Mouse (Mus musculus) embryonic stem cell, embryonic (primary cell): Measurements from ENCODE around the gene Hyou1.
"Not testable (repeated sequence)": the region's sequence is repeated elsewhere in the genome, so short reads cannot be mapped to it uniquely, and the experiment has no call there.

Source experiments
- CTCF ChIA-PET, 4 experiments: fragments of 300-600 bp in 2 of 4; fragments of 350-600 bp in 2 of 4; sonication (Branson Sonifier 250); formaldehyde crosslinking; loops; one replicate each; lab custom pipeline; 2022; ENCODE audit warnings: inconsistent platforms in 2 of 4; lab: Charles Lee
- POLR2A ChIA-PET, 4 experiments: fragments of 300-600 bp in 2 of 4; fragments of 350-600 bp in 2 of 4; sonication (Branson Sonifier 250); formaldehyde crosslinking; loops; one replicate each; lab custom pipeline; 2022; ENCODE audit warnings: antibody characterized with exemption in 4 of 4, inconsistent platforms in 1 of 4; lab: Charles Lee

The Hyou1 gene

DNA sequence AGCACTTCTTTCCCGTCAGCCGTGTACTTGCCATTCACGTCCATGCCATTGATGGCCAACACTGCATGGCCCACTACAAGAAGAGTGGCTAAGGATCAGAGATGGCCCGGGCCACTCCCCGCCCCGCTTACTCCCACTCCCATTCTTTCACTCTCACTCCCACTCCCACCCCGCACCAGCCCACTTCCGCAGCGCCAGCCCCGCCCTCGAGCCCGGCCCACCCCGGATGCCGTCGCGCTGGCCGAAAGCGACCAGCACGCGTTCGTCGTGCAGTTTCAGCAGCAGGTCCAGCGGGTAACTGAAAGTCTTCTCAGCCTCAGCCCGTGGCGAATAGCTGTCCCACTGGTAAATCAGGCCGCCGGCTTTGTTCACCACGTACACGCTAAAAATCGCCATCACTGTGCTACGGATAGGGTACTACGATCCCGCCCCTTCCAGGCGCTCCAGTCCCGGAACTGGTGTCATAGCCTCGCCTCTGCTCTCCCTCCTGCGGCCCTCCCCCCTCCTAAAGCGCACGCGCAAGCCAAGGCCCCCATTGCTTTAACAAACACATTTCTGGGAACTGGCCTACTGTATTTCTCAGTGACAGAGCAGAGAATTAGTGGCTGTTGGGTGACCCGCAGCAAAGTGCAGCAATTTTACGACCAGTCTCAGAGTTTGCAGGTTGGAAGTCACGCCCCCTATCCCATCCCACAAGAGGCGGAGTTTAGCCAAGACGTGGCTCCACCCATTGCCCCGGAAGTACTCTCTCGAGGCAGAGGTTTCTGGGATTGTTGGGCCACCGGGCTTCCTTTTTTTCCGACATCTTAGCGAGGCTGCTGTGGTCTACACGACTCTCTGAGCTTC lies 27.8 kb downstream of the Hyou1 start, which contains the start of the genes Rps25 and Trappc4:
Rps25 (plus strand) TSS at position 234 of the 846 bp plus-strand sequence.
Trappc4 (minus strand) TSS at position 695 of the 846 bp plus-strand sequence.
- ChIA-PET POLR2A (interaction anchor here (0.5 to 13.2 kb wide), 53 partner anchors 8 to 671 kb away, joined by 3 to 342 read pairs (median 7); partner anchors contain the start of genes Ccdc84 (in 4 of the 4), Dpagt1 (in 3 of the 4), H2afx (in 3 of the 4) and Hyou1 (in 3 of the 4)), CTCF (interaction anchor here in 1 of 4 experiments (1.0 kb wide), 1 partner anchor 28 kb away, joined by 3 read pairs; the partner anchor contains the start of gene Hyou1)

DNA sequence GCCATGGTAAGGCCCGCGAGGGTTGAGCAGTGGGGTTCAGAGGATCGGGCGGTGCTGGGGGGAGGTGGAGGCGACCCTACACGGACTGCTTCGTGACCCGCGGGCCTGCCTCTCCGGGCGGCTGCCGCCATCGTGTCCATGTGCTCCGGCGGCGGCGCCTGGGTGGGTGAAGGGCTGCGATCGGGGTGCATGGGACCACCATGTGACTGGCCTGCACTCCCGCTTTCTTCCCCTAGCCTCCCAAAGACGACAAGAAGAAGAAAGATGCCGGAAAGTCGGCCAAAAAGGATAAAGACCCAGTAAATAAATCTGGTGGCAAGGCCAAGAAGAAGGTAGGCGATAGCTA lies 28.4 kb downstream of the Hyou1 start:
- ChIA-PET POLR2A (interaction anchor here (0.5 to 13.2 kb wide), 60 partner anchors 9 to 672 kb away, joined by 3 to 342 read pairs (median 6); partner anchors contain the start of genes Ccdc84 (in 4 of the 4), Dpagt1 (in 3 of the 4), H2afx (in 3 of the 4) and Hyou1 (in 3 of the 4)), CTCF (interaction anchor here in 1 of 4 experiments (1.0 kb wide), 1 partner anchor 29 kb away, joined by 3 read pairs; the partner anchor contains the start of gene Hyou1)

DNA sequence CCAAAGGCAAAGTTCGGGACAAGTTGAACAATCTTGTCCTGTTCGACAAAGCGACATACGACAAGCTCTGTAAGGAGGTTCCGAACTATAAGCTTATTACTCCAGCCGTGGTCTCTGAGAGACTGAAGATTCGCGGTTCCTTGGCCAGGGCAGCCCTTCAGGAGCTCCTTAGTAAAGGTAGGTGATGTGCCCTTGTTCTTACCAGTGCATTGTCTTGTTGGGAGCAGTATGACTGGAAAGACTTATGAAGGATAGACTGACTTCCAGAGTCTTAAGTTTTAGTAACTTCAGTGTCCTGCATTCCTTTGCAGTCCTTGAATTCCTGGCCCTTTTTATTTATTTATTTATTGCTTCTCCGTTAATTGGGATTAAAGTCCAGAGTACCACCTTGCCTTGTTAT lies 29.4 kb downstream of the Hyou1 start:
- CTCF ChIA-PET = not testable (repeated sequence)
- POLR2A ChIA-PET = interaction anchor here (0.5 to 13.2 kb wide), 50 partner anchors 8 to 418 kb away, joined by 3 to 342 read pairs (median 8); partner anchors contain the start of genes Ccdc84 (in 4 of the 4), Slc37a4 (in 3 of the 4), Abcg4 (in 2 of the 4) and Dpagt1 (in 2 of the 4)

DNA sequence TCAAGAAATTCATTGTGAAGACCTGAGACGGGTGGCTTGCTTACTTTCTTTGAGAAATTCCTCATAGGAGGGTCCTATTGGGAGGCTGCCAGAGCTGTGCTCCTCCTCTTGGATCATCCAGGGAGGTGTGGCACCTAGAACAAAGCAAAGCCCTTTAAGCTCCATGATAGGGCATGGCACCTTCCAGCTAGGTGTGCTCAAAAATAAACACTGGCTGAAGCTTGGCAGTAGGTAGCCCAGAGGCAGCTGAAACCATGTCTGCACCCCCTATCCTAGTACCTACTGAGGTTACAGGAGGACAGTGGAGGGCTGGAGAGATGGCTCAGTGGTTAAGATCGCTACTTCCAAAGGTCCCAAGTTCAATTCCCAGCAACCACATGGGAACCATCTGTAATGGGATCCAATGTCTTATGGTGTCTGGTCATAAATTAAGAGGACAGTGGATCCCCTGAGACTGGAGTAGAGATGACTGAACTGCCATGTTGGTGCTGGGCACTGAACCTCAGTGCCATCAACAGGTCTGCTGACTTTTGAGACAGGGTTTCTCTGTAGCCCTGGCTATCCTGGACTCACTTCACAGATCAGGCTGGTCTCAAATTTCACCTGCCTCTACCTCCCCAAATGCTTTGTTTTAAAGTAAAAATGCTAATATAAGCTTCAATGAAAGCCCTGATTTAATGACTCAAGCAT lies 31.5 kb downstream of the Hyou1 start:
- POLR2A ChIA-PET = interaction anchor here (0.6 to 13.2 kb wide), 65 partner anchors 8 to 357 kb away, joined by 3 to 342 read pairs (median 5); partner anchors contain the start of genes H2afx (in 3 of the 4), Slc37a4 (in 3 of the 4), Vps11 (in 3 of the 4) and Ccdc84 (in 2 of the 4)
- CTCF ChIA-PET = no interaction called here

DNA sequence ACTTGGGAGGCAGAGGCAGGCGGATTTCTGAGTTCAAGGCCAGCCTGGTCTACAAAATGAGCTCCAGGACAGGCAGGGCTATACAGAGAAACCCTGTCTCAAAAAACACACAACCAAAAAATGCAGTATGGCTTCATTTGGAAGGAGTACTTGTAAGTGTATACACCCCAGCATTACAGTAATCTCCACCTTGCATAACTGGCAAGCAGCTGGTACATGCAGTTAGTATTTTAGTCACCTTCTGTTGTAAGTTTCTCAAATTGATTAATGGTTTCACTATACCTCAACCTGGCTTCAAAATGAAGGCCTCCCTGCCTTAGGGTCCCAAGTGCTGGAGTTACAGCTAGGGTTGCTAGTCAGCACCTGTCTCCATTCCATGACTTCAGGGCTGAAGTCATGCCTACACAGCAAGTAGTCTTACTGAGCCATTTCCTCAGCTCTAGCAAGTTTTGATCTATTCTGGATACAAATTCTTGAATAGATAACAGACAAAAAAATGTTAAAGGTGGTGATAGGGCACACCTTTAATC lies 32.4 kb downstream of the Hyou1 start:
- ChIA-PET CTCF (interaction anchor here in 1 of 4 experiments (1.4 kb wide), 1 partner anchor 63 kb away, joined by 3 read pairs; no protein-coding TSS in a partner anchor), POLR2A (interaction anchor here (0.6 to 13.2 kb wide), 47 partner anchors 7 to 292 kb away, joined by 3 to 342 read pairs (median 6); partner anchors contain the start of genes Slc37a4 (in 4 of the 4), Ccdc84 (in 2 of the 4), H2afx (in 2 of the 4) and Hmbs (in 2 of the 4))

DNA sequence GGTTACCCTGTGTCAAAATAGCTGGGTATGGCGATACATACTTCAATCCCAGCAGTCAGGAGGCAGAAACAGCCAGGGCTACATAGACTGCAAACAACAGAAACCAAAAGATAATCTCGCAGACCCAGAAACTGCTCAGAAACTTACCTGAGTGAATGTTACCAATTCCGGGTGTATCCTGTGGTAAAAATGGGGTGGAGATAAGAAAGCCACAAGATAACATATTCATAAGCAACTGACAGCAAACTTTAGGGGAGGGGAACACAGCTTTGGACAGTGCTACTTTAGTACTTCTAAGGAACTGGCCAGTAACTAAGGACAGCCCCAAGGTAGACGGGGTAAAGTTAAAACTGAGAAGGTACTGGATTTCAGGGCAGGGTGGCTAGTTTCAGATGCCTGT lies 33.0 kb downstream of the Hyou1 start:
- ChIA-PET POLR2A (interaction anchor here (0.6 to 13.2 kb wide), 37 partner anchors 9 to 605 kb away, joined by 3 to 342 read pairs (median 6); partner anchors contain the start of genes Slc37a4 (in 4 of the 4), Ccdc84 (in 2 of the 4), H2afx (in 2 of the 4) and Hmbs (in 2 of the 4)), CTCF (interaction anchor here in 1 of 4 experiments (1.4 kb wide), 1 partner anchor 64 kb away, joined by 3 read pairs; no protein-coding TSS in a partner anchor)

DNA sequence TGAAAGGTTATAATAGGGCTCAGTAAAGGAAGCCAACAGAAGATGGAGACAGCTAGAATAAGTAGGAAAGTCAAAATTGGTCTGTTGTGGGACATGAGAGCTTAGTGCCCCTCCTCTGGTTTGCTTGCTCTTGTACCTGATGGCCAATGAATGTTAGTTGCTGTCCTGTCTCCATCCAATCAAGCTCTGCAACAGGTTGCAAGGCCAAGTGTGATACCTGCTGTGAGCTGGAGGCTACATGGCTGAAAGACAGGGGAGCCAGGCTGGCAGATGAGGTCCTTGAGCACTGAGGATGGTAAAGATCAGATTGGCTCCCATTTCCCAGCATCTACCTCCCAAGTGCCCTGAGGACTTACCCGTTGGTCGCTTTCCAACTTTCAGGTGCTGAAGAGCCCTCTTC lies 33.5 kb downstream of the Hyou1 start:
- CTCF ChIA-PET = interaction anchor here in 2 of 4 experiments (0.6 to 1.4 kb wide), 2 partner anchors 29 to 64 kb away, joined by 3 to 5 read pairs; no protein-coding TSS in a partner anchor
- POLR2A ChIA-PET = interaction anchor here in 3 of 4 experiments (0.6 to 13.2 kb wide), 31 partner anchors 8 to 605 kb away, joined by 3 to 342 read pairs (median 10); partner anchors contain the start of genes Slc37a4 (in 3 of the 3), Ccdc84 (in 2 of the 3), H2afx (in 2 of the 3) and Hyou1 (in 2 of the 3)

DNA sequence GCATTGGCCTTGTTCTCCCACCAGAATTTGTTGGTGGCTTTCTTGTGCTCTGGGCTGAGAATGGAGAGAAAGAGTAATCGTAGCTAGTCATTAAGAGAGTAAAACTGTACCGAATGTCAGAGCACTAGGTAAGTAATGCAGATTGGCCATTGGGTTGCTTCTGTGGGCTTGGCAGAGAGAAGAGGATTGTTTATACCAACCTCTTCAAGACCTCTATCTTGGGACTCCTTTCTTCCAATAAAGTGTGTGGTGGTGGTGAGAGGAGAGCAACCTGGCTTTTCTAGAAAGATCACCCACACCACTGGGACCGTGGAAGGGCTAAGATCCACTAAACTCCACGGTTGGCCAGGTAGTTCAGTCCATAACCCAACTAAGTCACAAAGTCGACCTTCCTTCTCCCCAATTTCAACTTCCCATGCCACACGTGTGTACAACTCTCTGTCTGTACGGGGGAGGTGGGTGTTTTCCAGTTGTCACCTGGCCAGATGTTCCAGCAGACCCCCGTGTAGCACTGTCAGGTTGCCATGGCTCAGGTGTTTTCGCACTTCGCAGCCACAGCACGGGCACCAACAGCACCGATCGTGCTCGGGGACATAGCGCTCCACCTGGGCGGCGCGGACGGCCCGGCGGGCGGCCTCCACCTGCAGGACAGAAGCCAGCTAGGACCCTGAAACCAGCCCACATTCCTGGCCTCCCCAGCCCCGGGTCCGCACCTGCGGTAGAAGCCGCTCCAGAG lies 38.0 kb downstream of the Hyou1 start:
- CTCF ChIA-PET = interaction anchor here in 2 of 4 experiments (0.5 to 2.5 kb wide), 18 partner anchors 12 to 238 kb away, joined by 3 to 11 read pairs (median 3); partner anchors contain the start of genes Cbl (in 1 of the 2), Hyou1 (in 1 of the 2), Slc37a4 (in 1 of the 2) and Vps11 (in 1 of the 2)

DNA sequence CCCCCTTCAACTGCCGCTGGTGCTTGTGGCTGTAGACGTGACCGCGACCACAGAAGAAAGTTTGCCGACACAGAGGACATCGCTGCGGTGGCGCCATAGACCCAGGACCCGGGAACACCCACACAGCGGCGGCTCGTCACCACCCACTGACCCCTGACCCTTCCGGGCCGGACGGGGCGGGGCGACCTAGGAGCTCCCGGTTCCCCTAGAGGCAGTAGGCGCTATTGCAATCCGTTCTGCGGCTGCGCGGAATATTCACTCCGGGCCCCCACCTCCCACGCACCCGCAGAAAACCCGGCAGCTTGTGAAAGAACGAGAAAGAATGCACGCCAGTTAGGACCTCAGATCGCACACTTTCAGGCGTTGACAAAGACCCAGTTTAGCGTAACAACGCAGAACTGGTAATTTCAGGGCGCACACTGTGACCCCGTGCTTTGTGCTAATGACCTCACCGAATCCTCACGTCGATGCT lies 38.6 kb downstream of the Hyou1 start:
- ChIA-PET POLR2A (interaction anchor here (0.6 to 12.0 kb wide), 96 partner anchors 8 to 648 kb away, joined by 3 to 342 read pairs (median 6); partner anchors contain the start of genes Trappc4 (in 4 of the 4), Dpagt1 (in 3 of the 4), H2afx (in 3 of the 4) and Hyou1 (in 3 of the 4)), CTCF (interaction anchor here in 3 of 4 experiments (0.5 to 2.5 kb wide), 22 partner anchors 11 to 309 kb away, joined by 3 to 11 read pairs (median 3); partner anchors contain the start of genes Bcl9l (in 1 of the 3), Cbl (in 1 of the 3), Hyou1 (in 1 of the 3) and Slc37a4 (in 1 of the 3))

More for the DNA sequence above, 38.0 kb downstream of the Hyou1 start:
- POLR2A ChIA-PET = interaction anchor here (0.6 to 12.0 kb wide), 80 partner anchors 7 to 291 kb away, joined by 3 to 342 read pairs (median 7); partner anchors contain the start of genes Trappc4 (in 4 of the 4), H2afx (in 3 of the 4), Hyou1 (in 3 of the 4) and Rps25 (in 3 of the 4)

DNA sequence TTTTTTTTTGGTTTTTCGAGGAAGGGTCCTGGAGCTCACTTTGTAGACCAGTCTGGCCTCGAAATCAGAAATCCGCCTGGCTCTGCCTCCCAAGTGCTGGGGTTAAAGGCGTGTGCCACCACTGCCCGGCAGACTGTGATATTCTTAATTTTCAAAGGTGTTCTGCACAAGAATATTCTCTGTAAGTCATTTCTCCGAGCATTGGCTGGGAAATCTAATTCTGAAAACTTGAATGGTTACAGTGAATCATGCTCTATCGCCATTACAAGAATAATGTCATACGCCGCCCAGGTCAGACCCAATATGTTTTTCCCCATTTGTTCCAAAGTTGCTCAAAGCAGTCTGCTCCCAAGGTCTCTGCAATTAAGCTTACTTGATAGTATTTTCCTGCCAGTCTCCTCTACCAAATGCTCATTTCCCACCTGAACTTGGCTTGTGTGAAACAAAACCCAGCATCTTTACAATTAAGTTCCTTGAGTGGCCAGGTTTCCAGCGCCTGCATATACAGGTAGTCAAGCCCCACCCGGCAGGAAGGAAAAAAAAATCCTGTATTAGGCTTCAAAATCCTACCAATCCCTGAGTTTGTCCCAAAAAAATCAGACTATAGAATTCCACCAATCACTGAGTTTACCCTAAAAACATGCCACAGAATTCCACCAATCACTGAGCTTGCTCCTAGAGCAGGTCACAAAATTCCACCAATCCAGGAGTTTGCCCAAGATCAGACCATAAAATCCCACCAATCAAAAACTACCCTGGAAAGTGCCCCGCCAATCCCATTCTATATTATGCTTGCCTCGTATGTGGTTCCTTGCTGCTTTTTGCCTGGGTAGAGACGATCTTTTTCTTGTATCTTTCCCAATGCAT lies 39.5 kb downstream of the Hyou1 start, which contains the start of gene Ccdc84:
Ccdc84 (minus strand) TSS at position 51 of the 867 bp plus-strand sequence.
- ChIA-PET CTCF (interaction anchor here (0.6 to 2.6 kb wide), 26 partner anchors 11 to 1721 kb away, joined by 3 to 11 read pairs (median 3); partner anchors contain the start of genes Bcl9l (in 1 of the 4), Cbl (in 1 of the 4), Hyou1 (in 1 of the 4) and Slc37a4 (in 1 of the 4)), POLR2A (interaction anchor here (0.6 to 12.0 kb wide), 136 partner anchors 8 to 647 kb away, joined by 3 to 342 read pairs (median 5); partner anchors contain the start of genes Trappc4 (in 4 of the 4), Dpagt1 (in 3 of the 4), Foxr1 (in 3 of the 4) and H2afx (in 3 of the 4))

DNA sequence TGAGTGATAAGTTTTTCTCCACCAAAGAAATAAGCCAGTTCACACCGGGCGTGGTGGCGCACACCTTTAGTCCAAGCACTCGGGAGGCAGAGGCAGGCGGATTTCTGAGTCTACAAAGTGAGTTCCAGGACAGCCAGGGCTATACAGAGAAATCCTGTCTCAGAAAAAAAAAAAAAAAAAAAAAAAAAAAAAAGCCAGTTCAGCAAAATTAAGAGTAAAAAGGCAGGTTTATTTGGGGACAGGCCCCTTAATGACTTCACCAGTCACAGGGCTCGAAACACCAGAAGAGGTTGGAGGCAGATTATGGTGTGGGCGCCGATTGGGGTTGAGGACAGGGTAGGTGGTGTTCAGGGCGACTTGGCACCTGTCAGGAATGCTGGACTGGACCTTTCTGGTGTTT lies 40.4 kb downstream of the Hyou1 start:
- CTCF ChIA-PET = interaction anchor here in 1 of 4 experiments (0.7 to 2.6 kb wide), 5 partner anchors 9 to 460 kb away, joined by 3 to 11 read pairs (median 4); partner anchors contain the start of genes Upk2 and Vps11
- POLR2A ChIA-PET = interaction anchor here (0.5 to 12.0 kb wide), 70 partner anchors 9 to 930 kb away, joined by 3 to 342 read pairs (median 5); partner anchors contain the start of genes Hyou1 (in 3 of the 4), C2cd2l (in 2 of the 4), Foxr1 (in 2 of the 4) and H2afx (in 2 of the 4)

DNA sequence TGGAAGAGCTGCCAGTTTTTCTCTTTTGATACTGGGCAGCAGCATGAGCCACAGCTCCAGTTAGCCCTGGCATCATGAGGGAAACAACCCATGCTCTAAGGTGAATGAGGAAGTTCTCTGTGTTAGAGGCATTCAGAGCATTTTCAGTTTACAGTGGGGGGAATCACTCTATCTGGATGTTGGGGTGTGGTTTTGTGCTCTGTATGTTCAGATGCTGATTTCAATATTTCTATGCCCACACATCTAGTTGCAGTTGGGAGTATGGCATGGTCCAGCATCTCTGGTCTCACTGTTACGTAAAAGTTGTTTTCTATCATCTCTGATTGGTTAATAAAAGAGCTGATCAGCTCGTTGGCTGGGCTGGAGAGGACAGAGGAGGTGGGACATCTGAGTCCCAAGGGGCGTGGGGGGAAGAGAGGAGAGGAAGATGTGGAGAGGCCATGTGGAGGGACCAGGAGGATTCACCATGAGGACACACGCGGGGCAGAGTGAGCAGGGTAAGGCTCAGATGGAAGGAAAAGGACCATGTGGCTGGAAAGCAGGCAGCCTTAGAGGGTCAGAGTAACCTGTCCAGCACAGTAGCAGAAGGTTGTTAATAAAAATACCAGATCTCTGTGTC lies 41.1 kb downstream of the Hyou1 start:
- ChIA-PET CTCF (interaction anchor here in 3 of 4 experiments (0.5 to 2.6 kb wide), 7 partner anchors 9 to 621 kb away, joined by 3 to 11 read pairs (median 4); partner anchors contain the start of genes Upk2 (in 1 of the 3) and Vps11 (in 1 of the 3)), POLR2A (interaction anchor here (0.6 to 12.0 kb wide), 50 partner anchors 10 to 683 kb away, joined by 3 to 342 read pairs (median 4); partner anchors contain the start of genes H2afx (in 3 of the 4), Hyou1 (in 3 of the 4), Vps11 (in 3 of the 4) and C2cd2l (in 2 of the 4))

DNA sequence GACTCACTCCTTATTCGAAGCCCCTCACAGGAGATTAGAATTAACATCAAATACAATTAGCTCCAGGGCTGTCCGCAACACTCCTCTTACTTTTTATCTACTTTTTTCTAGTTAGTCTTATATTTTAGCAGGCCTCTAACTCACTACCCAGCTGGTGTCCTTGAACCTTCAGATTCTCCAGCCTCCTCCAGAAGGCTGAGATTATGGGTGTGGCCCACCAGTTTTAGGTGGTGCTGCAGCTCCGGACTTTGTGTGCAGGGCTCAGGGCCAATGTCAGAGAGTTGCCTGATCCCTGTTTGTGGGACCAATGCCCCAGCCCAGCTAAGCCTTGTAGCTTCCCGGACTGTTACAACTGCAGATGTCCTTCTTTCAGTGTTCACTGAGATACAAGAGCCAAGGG lies 44.3 kb downstream of the Hyou1 start:
- ChIA-PET POLR2A (interaction anchor here in 3 of 4 experiments (0.6 to 12.0 kb wide), 31 partner anchors 8 to 232 kb away, joined by 3 to 342 read pairs (median 4); partner anchors contain the start of genes Trappc4 (in 3 of the 3), Foxr1 (in 2 of the 3), H2afx (in 2 of the 3) and Hyou1 (in 2 of the 3)), CTCF (interaction anchor here in 3 of 4 experiments (0.6 to 2.0 kb wide), 11 partner anchors 31 to 778 kb away, joined by 3 to 8 read pairs (median 4); partner anchors contain the start of genes Upk2 (in 1 of the 3) and Vps11 (in 1 of the 3))
